In genomic region chr14:117930848-117931816, GRCm38 (mm10) we compare ENCODE assay signal across 8 mouse cellular contexts.
DNase-seq lines count a peak whose midpoint lies in the region; ATAC-seq and TF ChIP-seq lines count a peak whose summit lies in the region.

No protein-coding gene starts in this region.

- H3K36me3 ChIP-seq in kidney, embryonic 14.5 days (ENCODE audit: control insufficient read depth, insufficient read depth, low read length), result no peaks in the 10 kb centered on the region
- no peaks in the 10 kb centered on the region for H3K36me3 ChIP-seq in forebrain, embryonic 10.5 days (replicated peaks)
- no peaks in the 10 kb centered on the region for H3K36me3 ChIP-seq in intestine, embryonic 15.5 days

- peaks cover 27% of the 10 kb centered on the region for H3K4me1 ChIP-seq in kidney, embryonic 14.5 days (ENCODE audit: control insufficient read depth, insufficient read depth, low read length)
- peaks cover 51% of the 10 kb centered on the region for H3K4me1 ChIP-seq in forebrain, embryonic 10.5 days
- peaks cover 11% of the 10 kb centered on the region for H3K4me1 ChIP-seq in intestine, embryonic 15.5 days (replicated peaks)
- H3K4me1 ChIP-seq in olfactory bulb, adult 2 months (ENCODE audit: control insufficient read depth, insufficient read depth, low read length), result peaks cover 14% of the 10 kb centered on the region

- TF ChIP-seq CTCF in olfactory bulb, adult 2 months (IDR thresholded peaks at IDR 0.05; ENCODE audit: insufficient read depth, low read depth, low read length), result no peak

- no peak overlapping the region for H3K9ac ChIP-seq in kidney, embryonic 14.5 days (ENCODE audit: low read depth, low read length)
- H3K9ac ChIP-seq in intestine, embryonic 15.5 days, result no peak overlapping the region

- H3K9me3 ChIP-seq in kidney, embryonic 14.5 days (ENCODE audit: control insufficient read depth, low read length), result no peaks in the 10 kb centered on the region
- H3K9me3 ChIP-seq in forebrain, embryonic 10.5 days, result no peaks in the 10 kb centered on the region
- H3K9me3 ChIP-seq in intestine, embryonic 15.5 days, result no peaks in the 10 kb centered on the region

- 48% methylated on average over 16 of the region's 16 CpGs for WGBS in kidney, embryonic 14.5 days
- WGBS in forebrain, embryonic 10.5 days, result 49% methylated on average over 16 of the region's 16 CpGs
- 74% methylated on average over 16 of the region's 16 CpGs for WGBS in intestine, embryonic 15.5 days
- 55% methylated on average over 16 of the region's 16 CpGs for WGBS in olfactory bulb, adult 2 months

- TF ChIP-seq POLR2A in olfactory bulb, adult 2 months (IDR thresholded peaks at IDR 0.05; ENCODE audit: insufficient read depth, low read depth, low read length), result no peak

- no peak overlapping the region for H3K4me3 ChIP-seq in kidney, embryonic 14.5 days (ENCODE audit: low read length)
- peak overlapping the region; percentile 2; the same call in 1 of the 2 replicates for H3K4me3 ChIP-seq in forebrain, embryonic 10.5 days
- H3K4me3 ChIP-seq in intestine, embryonic 15.5 days (replicated peaks), result no peak overlapping the region
- no peak overlapping the region for H3K4me3 ChIP-seq in olfactory bulb, adult 2 months (ENCODE audit: insufficient read depth, low read depth, low read length)

- H3K27me3 ChIP-seq in kidney, embryonic 14.5 days (ENCODE audit: control insufficient read depth, insufficient read depth, low read length), result no peaks in the 10 kb centered on the region
- H3K27me3 ChIP-seq in forebrain, embryonic 10.5 days (ENCODE audit: poor library complexity, severe bottlenecking), result no peaks in the 10 kb centered on the region
- no peaks in the 10 kb centered on the region for H3K27me3 ChIP-seq in intestine, embryonic 15.5 days (replicated peaks)

- peak overlapping the region; percentile 88 for H3K27ac ChIP-seq in kidney, embryonic 14.5 days (ENCODE audit: low read depth, low read length)
- H3K27ac ChIP-seq in forebrain, embryonic 10.5 days, result peak overlapping the region; percentile 83
- 0 out of 2 replicates have a peak overlapping the region, but pooled peaks have one; percentile 44 for H3K27ac ChIP-seq in intestine, embryonic 15.5 days
- H3K27ac ChIP-seq in olfactory bulb, adult 2 months (ENCODE audit: insufficient read depth, low read depth, low read length), result peak overlapping the region; percentile 85

- peak overlapping the region; percentile 11; the same call in 1 of the 2 replicates for H3K4me2 ChIP-seq in kidney, embryonic 14.5 days (replicated peaks; ENCODE audit: low read depth, low read length)
- 0 out of 2 replicates have a peak overlapping the region, but pooled peaks have one; percentile 14 for H3K4me2 ChIP-seq in intestine, embryonic 15.5 days (replicated peaks)

- intact Hi-C loops in left cerebral cortex, postnatal 25 days (cut with DNase I), result loop anchor here (10.0 kb wide), 2 partner anchors 826 to 1376 kb away; no protein-coding TSS in a partner anchor
- intact Hi-C loops in left cerebral cortex, postnatal 4 days (cut with DNase I), result loop anchor here (10.0 kb wide), 1 partner anchor 1006 kb away; the partner anchor contains the start of gene Gpc6

- DNase-seq in kidney, adult 9 months, result no peak
- no peak for DNase-seq in forebrain, embryonic 10.5 days (ENCODE audit: extremely low spot score, low spot score)
- DNase-seq in testis, postnatal 10 days (ENCODE audit: low spot score), result no peak
- DNase-seq in left cerebral cortex, postnatal 25 days (ENCODE audit: low spot score in 2 of 2), result no peak
- no peak for DNase-seq in left cerebral cortex, postnatal 4 days

- peak; percentile 71 for ATAC-seq in kidney, embryonic 14.5 days (ENCODE audit: low FRiP score, low TSS enrichment)
- ATAC-seq in intestine, embryonic 15.5 days, result peak; percentile 59
